ENCODE assay signal across 16 mouse cellular contexts in the genomic region with DNA sequence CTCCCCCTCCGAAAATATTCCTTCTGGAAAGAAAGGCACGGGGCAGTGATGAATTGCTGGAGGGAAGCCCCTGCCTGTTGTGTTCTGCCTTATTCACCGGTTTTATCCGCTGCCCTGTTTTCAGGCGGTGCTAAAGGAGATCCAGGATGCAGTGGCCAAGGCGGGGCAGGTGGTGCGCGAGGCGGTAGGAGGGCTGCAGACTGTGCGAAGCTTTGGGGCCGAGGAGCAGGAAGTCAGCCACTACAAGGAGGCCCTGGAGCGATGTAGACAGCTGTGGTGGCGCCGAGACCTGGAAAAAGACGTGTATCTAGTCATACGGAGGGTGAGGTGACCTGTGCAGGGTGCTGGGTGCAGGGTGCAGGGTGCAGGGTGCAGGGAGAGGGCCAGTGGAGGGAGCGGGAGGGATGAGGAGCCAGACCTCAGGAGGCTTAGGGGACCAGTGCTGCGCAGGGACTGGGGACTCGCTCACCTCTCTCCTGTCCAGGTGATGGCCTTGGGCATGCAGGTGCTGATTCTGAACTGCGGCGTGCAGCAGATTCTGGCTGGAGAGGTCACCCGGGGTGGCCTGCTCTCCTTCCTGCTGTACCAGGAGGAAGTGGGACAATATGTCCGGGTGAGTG. TPM values are rescaled to one million over a fixed set of nuclear protein-coding genes. Genes with fewer than 3 reads are reported as not detected.
DNase-seq lines count a peak whose midpoint lies in the region; ATAC-seq lines count a peak whose summit lies in the region.
"Had no signal": no experiment of that assay in that cellular context is flagged by ENCODE, and none has a peak within 500 bp of the region (broad histone marks: within the 10 kb centered on the region; RNA-seq: fewer than 3 reads in every experiment).

No protein-coding gene starts in this region.

- H3K4me3 ChIP-seq in midbrain, embryonic 15.5 days: no peak overlapping the region
- H3K4me3 ChIP-seq in midbrain, embryonic 13.5 days (replicated peaks): no peak overlapping the region
- H3K4me3 ChIP-seq in hindbrain, embryonic 16.5 days (ENCODE audit: low read length): no peak overlapping the region
- H3K4me3 ChIP-seq: kidney, embryonic 15.5 days; myocyte had no signal

- peak; percentile 1 for DNase-seq in adrenal gland, adult 8-10 months
- DNase-seq in adrenal gland, adult 2 months: no peak
- peak; percentile 89 for DNase-seq in thymus, postnatal 14 days
- no peak for DNase-seq in ovary, postnatal 10 days (ENCODE audit: low spot score)
- DNase-seq in layer of hippocampus, adult 9-10 months (ENCODE audit: low spot score): no peak
- DNase-seq: gastrocnemius, postnatal 25 days; liver; lung, postnatal 10 days had no signal

- H3K4me2 ChIP-seq in midbrain, embryonic 15.5 days: peak overlapping the region; percentile 15; the same call in 1 of the 2 replicates
- H3K4me2 ChIP-seq in midbrain, embryonic 13.5 days (replicated peaks): no peak overlapping the region
- peak overlapping the region; percentile 24; the same call in 1 of the 2 replicates for H3K4me2 ChIP-seq in hindbrain, embryonic 16.5 days (ENCODE audit: low read length)
- H3K4me2 ChIP-seq: kidney, embryonic 15.5 days had no signal

- peaks cover 7% of the 10 kb centered on the region; the same call in 1 of the 2 replicates for H3K4me1 ChIP-seq in midbrain, embryonic 15.5 days
- peaks cover 5% of the 10 kb centered on the region; the same call in 1 of the 2 replicates for H3K4me1 ChIP-seq in midbrain, embryonic 13.5 days (replicated peaks)
- no peaks in the 10 kb centered on the region for H3K4me1 ChIP-seq in hindbrain, embryonic 16.5 days (ENCODE audit: control insufficient read depth, insufficient read depth, low read depth, low read length)

- WGBS in midbrain, embryonic 15.5 days: 22% methylated on average over 23 of the region's 23 CpGs
- 19% methylated on average over 23 of the region's 23 CpGs for WGBS in midbrain, embryonic 13.5 days
- WGBS in hindbrain, embryonic 16.5 days: 20% methylated on average over 23 of the region's 23 CpGs

- no peaks in the 10 kb centered on the region for H3K9me3 ChIP-seq in midbrain, embryonic 15.5 days
- H3K9me3 ChIP-seq in midbrain, embryonic 13.5 days: no peaks in the 10 kb centered on the region
- H3K9me3 ChIP-seq in hindbrain, embryonic 16.5 days (ENCODE audit: control insufficient read depth, low read length): no peaks in the 10 kb centered on the region
- H3K9me3 ChIP-seq: kidney, embryonic 15.5 days had no signal

- no peaks in the 10 kb centered on the region for H3K36me3 ChIP-seq in midbrain, embryonic 15.5 days (replicated peaks)
- H3K36me3 ChIP-seq in midbrain, embryonic 13.5 days: no peaks in the 10 kb centered on the region
- no peaks in the 10 kb centered on the region for H3K36me3 ChIP-seq in hindbrain, embryonic 16.5 days (ENCODE audit: control insufficient read depth, insufficient read depth, low read length)
- H3K36me3 ChIP-seq: kidney, embryonic 15.5 days had no signal

- no peak overlapping the region for H3K9ac ChIP-seq in midbrain, embryonic 15.5 days
- no peak overlapping the region for H3K9ac ChIP-seq in midbrain, embryonic 13.5 days (replicated peaks)
- H3K9ac ChIP-seq in hindbrain, embryonic 16.5 days (ENCODE audit: low read depth, low read length): 0 out of 2 replicates have a peak overlapping the region, but pooled peaks have one; percentile 6
- H3K9ac ChIP-seq: kidney, embryonic 15.5 days had no signal

- no peak overlapping the region for H3K27ac ChIP-seq in midbrain, embryonic 15.5 days
- H3K27ac ChIP-seq in midbrain, embryonic 13.5 days: no peak overlapping the region
- no peak overlapping the region for H3K27ac ChIP-seq in hindbrain, embryonic 16.5 days (ENCODE audit: low read depth, low read length)
- H3K27ac ChIP-seq: kidney, embryonic 15.5 days had no signal

- H3K27me3 ChIP-seq in midbrain, embryonic 15.5 days (replicated peaks): peaks cover 36% of the 10 kb centered on the region
- H3K27me3 ChIP-seq in midbrain, embryonic 13.5 days: peaks cover 67% of the 10 kb centered on the region
- H3K27me3 ChIP-seq in hindbrain, embryonic 16.5 days (replicated peaks; ENCODE audit: control insufficient read depth, insufficient read depth, low read length): peaks cover 23% of the 10 kb centered on the region
- H3K27me3 ChIP-seq: Patski had no signal

- no peak for ATAC-seq in midbrain, embryonic 15.5 days (replicated peaks)
- no peak for ATAC-seq in midbrain, embryonic 13.5 days
- ATAC-seq in hindbrain, embryonic 16.5 days: no peak
- ATAC-seq: forebrain, embryonic 16.5 days; Patski had no signal

RNA-seq across cellular contexts. Expression of a gene that starts 8.5 kb away (rescaled TPM):
- 10 to 100 TPM; 53.9 to 71.1 (median 67.2) TPM for total RNA-seq in adrenal gland, adult 8-10 months (2022)
- total RNA-seq in adrenal gland, adult 2 months (2021): 10 to 100 TPM; 43.6 to 55.6 TPM
- 61.0 and 64.1 TPM in 2 replicates for polyA plus RNA-seq in adrenal gland, adult 2 months (2012; rRNA removed)
- polyA plus RNA-seq in midbrain, embryonic 15.5 days (2015; fragmentation: Nextera tagmentation; extraction: Ambion mirVana): 1.7 and 2.2 TPM in 2 replicates
- 0.50 and 0.55 TPM in 2 replicates for polyA plus RNA-seq in midbrain, embryonic 13.5 days (2015; fragmentation: Nextera tagmentation; extraction: Ambion mirVana)
- 2.9 and 3.2 TPM in 2 replicates for polyA plus RNA-seq in hindbrain, embryonic 16.5 days (2015; fragmentation: Nextera tagmentation; extraction: Ambion mirVana)

RNA-seq across cellular contexts. Expression of a gene that starts 14.3 kb away (rescaled TPM):
- 10 to 100 TPM; 30.4 to 41.2 (median 36.4) TPM for total RNA-seq in adrenal gland, adult 8-10 months (2022)
- total RNA-seq in adrenal gland, adult 2 months (2021): 10 to 100 TPM; 21.8 to 41.4 TPM
- polyA plus RNA-seq in adrenal gland, adult 2 months (2012; rRNA removed): 49.6 and 68.0 TPM in 2 replicates
- 4.1 and 4.2 TPM in 2 replicates for polyA plus RNA-seq in midbrain, embryonic 15.5 days (2015; fragmentation: Nextera tagmentation; extraction: Ambion mirVana)
- 1.5 and 2.4 TPM in 2 replicates for polyA plus RNA-seq in midbrain, embryonic 13.5 days (2015; fragmentation: Nextera tagmentation; extraction: Ambion mirVana)
- 3.0 and 4.1 TPM in 2 replicates for polyA plus RNA-seq in hindbrain, embryonic 16.5 days (2015; fragmentation: Nextera tagmentation; extraction: Ambion mirVana)

RNA-seq across cellular contexts. Expression of a gene that starts 24.3 kb away (rescaled TPM):
- total RNA-seq in adrenal gland, adult 8-10 months (2022): 10 to 100 TPM; 16.7 to 30.6 (median 25.5) TPM
- 10 to 100 TPM; 12.1 to 20.6 TPM for total RNA-seq in adrenal gland, adult 2 months (2021)
- 45.1 and 54.8 TPM in 2 replicates for polyA plus RNA-seq in adrenal gland, adult 2 months (2012; rRNA removed)
- polyA plus RNA-seq in midbrain, embryonic 15.5 days (2015; fragmentation: Nextera tagmentation; extraction: Ambion mirVana): 1.5 and 2.0 TPM in 2 replicates
- polyA plus RNA-seq in midbrain, embryonic 13.5 days (2015; fragmentation: Nextera tagmentation; extraction: Ambion mirVana): 0.73 and 1.5 TPM in 2 replicates
- polyA plus RNA-seq in hindbrain, embryonic 16.5 days (2015; fragmentation: Nextera tagmentation; extraction: Ambion mirVana): 1.8 and 2.2 TPM in 2 replicates

RNA-seq across cellular contexts. Expression of a gene that starts 24.5 kb away (rescaled TPM):
- 10 to 100 TPM; 19.5 to 22.2 (median 21.3) TPM for total RNA-seq in adrenal gland, adult 8-10 months (2022)
- total RNA-seq in adrenal gland, adult 2 months (2021): 10 to 100 TPM; 15.4 to 19.1 TPM
- polyA plus RNA-seq in adrenal gland, adult 2 months (2012; rRNA removed): 44.5 and 44.9 TPM in 2 replicates
- polyA plus RNA-seq in midbrain, embryonic 15.5 days (2015; fragmentation: Nextera tagmentation; extraction: Ambion mirVana): 2.3 and 3.1 TPM in 2 replicates
- 0.46 and 0.57 TPM in 2 replicates for polyA plus RNA-seq in midbrain, embryonic 13.5 days (2015; fragmentation: Nextera tagmentation; extraction: Ambion mirVana)
- polyA plus RNA-seq in hindbrain, embryonic 16.5 days (2015; fragmentation: Nextera tagmentation; extraction: Ambion mirVana): 4.6 and 6.1 TPM in 2 replicates

RNA-seq across cellular contexts. Expression of a gene that starts 26.8 kb away (rescaled TPM):
- total RNA-seq in adrenal gland, adult 8-10 months (2022): 1 to 10 TPM; 1.3 to 1.8 (median 1.5) TPM
- 1 to 10 TPM in 1 of 2 experiments, under 1 TPM in 1; 0.49 to 1.3 TPM for total RNA-seq in adrenal gland, adult 2 months (2021)
- polyA plus RNA-seq in adrenal gland, adult 2 months (2012; rRNA removed): 0.91 TPM in 2 replicates
- polyA plus RNA-seq in midbrain, embryonic 15.5 days (2015; fragmentation: Nextera tagmentation; extraction: Ambion mirVana): 0.06 and 0.18 TPM in 2 replicates
- not detected in 2 replicates for polyA plus RNA-seq in midbrain, embryonic 13.5 days (2015; fragmentation: Nextera tagmentation; extraction: Ambion mirVana)
- polyA plus RNA-seq in hindbrain, embryonic 16.5 days (2015; fragmentation: Nextera tagmentation; extraction: Ambion mirVana): 0.16 and 0.33 TPM in 2 replicates
- polyA plus RNA-seq: heart, embryonic 14.5 days; myocyte; Patski had no signal

Comparison
In these comparisons a context has a peak if more than half of its experiments do, and no peak if none do; other contexts are left out.
1. DNase-seq: peak in adrenal gland, adult 8-10 months (single experiment) and thymus, postnatal 14 days (single experiment); none in adrenal gland, adult 2 months (single experiment), ovary, postnatal 10 days (single experiment) and layer of hippocampus, adult 9-10 months (single experiment).
2. RNA of a gene that starts 8.5 kb away (polyA plus RNA-seq): 61.0 to 64.1 TPM in adrenal gland, adult 2 months; 2.9 to 3.2 TPM in hindbrain, embryonic 16.5 days, 1.7 to 2.2 TPM in midbrain, embryonic 15.5 days and 0.50 to 0.55 TPM in midbrain, embryonic 13.5 days; every median in the first group is over 10 times any median in the second.
3. RNA of a gene that starts 24.3 kb away (polyA plus RNA-seq): 45.1 to 54.8 TPM in adrenal gland, adult 2 months; 1.8 to 2.2 TPM in hindbrain, embryonic 16.5 days, 0.73 to 1.5 TPM in midbrain, embryonic 13.5 days and 1.5 to 2.0 TPM in midbrain, embryonic 15.5 days; every median in the first group is over 10 times any median in the second.